Mouse (Mus musculus) ovary, postnatal 36 days (tissue): ENCODE measurements at regions not wholly inside any gene's neighbourhood (a gene's known extent, or its start where the extent isn't known, plus 50 kb on each side); places are given as distances from the start of the nearest gene placed in this dataset.

Experiments
- DNase-seq: peaks from one replicate; pipeline ENCODE4 v3.0.0; 2022; ENCODE audit warnings: low spot score, mixed read lengths

DNA sequence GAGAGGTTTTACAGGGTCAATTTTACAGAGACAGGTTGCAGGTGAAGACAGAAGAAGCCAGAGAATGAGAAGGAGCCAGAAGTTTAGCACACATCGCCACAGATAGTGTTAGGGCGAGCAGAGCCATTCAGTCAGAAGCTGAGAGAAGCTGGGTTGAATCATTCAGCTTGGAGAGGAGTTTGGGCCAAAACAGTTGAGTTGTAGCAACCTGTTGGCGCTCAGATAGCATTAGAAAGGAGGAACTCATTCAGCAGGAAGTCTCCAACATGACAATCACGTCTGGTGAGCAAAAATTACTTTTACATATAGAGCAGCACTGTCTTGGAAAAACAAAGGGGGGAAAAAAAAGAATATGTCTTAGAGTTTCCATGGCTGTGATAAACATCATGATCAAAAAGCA lies 53.2 kb downstream of the Fam43a start:
- no peak for DNase-seq

DNA sequence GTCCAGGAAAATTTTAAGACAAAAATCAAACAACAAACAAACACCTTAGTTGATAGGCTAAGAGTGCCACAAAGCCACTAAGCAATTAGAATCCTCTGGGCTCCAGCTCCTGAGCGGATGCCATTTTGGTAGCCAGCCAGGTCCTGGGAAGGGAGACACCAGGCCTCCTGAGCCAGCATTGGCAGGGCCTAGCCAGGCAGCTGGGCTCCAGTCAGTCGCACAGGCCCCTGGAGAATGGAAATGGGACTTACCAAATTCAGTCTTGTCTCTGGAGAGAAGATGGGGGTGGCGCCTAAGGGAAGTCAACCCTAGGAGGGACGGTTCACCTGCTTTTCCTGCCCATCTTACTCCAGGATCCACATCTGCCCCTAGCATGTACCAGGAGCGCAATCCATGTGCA lies 54.3 kb downstream of the Fam43a start:
- peak; percentile 40 for DNase-seq

DNA sequence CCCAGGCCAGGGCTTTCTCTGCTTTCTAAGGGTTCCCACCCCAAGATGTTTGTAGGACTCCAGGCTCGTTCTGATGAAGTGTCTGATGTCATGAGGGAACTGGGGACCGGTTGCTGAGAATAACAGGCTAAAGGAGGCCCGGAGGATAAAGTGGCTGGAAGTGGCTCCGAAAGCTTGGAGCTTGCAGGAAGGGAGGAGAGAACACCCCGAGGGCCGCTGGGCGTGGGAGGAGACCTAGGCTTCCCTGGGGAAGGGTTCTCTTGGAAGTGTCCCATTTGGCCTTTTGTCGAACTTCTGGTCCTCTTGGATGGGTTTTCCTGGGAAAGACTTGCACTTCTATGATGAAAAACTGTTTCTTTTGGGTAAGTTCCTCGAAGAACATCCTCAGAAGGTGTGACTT lies 54.7 kb downstream of the Fam43a start:
- DNase-seq = no peak

DNA sequence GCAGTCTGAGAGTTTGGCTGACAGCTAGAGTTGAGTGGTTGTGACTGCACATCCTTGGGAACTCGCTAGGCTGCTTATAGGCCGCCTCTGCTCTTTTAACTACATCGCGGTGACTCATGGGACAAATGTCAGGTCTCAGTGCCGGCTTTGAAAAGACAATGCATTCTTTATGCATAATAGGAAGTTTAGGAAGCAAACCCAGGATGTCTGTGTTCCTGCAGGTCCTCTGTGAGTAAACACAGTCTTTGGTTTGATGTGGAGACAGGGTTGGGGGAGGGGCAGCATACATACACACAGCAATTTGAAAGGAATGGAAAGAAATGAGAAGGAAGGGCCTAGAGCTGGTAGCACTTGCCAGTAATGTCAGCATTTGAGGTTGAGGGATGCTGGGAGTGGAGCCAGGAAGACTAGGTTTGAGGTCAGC lies 56.3 kb downstream of the Fam43a start:
- no peak for DNase-seq

DNA sequence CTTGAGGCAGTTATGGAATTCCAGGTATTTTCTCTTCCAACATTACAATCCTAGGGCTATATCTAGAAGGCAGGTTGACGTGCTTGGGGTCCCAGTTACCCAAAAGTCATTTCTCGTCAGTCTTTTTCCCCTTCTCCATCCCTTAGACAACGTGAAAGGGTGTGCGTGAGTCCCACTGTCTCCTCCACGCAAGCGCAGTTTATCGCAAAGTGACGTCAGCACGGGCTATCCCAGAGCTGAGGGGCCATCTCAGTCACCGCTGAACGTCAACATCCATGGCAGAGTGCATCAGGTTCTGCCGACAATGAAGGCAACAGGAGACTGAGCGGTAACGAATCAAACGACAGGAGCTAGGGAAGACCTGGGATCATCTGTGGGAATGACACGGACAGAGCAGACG lies 57.4 kb downstream of the Fam43a start:
- DNase-seq = no peak

DNA sequence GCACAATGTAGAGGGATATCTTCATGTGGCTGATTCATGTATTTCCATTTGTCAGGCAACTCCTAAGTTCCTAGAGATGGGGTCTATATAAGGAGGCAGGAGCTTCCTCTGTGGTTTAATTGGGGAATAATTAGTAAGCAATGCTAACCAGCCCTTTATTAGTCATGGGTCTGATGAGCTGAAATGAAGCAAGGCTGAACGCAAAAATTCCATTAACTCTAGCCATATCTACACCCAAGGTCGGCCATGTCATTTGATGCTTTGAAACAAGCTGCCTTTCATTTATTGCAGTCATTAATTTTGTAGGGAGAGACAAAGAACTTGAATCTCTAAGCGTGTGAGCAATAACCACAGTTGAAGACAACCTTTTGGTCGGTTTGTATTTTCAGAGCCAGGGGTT lies 59.4 kb downstream of the Fam43a start:
- no peak for DNase-seq

DNA sequence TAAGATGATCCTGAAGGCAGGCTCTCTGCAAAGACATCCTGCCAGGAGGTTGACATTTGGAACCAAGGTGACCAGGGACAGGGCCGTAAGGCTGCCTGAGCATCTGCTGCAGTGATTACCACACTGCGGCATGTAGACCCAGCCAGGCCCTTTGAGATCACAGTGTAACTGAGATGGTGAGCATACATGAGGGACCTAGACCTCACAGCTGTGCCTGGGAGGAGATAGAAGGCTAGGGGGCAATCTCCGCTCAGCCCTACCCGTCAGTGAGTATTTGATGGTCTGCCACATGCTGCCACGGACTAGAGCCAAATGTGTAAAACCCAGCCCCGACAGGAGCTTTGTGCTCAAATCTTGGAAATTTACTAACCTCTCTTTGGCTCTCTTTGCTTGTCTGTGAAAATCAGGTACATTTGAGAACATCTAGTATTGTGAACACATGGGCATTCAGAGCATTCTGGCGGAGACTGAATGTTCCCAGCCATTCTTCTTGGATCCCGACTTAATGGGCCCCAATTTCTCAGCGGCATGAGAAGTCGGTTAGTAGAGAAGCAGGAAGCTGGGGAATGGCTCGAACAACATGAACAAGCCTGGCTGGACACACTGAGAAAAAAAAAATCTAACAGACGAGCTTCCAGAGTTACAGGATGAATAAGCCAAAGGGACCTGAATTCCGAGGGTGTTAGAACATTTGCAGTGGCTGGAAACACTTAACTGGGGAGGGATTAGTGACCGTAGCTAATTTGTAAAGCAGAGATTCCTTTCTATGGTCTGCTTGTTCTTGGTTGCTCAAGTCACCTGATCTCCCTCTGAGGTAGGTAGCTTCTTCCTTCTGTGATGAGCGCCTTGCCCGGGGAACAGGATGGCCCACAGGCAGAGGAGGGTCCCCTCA lies 61.8 kb downstream of the Fam43a start:
- no peak for DNase-seq

DNA sequence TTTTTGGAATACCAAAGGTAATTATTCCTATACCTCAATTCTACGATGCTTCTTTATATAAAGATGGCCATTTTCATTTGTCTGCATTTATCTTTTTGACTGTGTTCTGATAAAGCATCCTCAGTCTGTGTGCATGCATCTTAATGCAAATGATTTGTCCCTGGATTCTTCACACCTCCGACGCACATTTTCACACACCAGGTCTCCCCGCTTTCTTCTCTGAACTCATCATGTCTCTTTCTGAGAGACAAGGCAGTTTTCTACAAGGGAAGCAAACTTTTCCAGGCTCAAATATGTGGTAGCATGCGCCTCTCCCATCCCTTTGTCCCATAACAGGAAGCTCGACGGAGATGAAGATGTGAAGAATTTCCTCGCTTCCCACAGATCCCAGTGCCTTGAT lies 63.5 kb downstream of the Fam43a start:
- DNase-seq = no peak

DNA sequence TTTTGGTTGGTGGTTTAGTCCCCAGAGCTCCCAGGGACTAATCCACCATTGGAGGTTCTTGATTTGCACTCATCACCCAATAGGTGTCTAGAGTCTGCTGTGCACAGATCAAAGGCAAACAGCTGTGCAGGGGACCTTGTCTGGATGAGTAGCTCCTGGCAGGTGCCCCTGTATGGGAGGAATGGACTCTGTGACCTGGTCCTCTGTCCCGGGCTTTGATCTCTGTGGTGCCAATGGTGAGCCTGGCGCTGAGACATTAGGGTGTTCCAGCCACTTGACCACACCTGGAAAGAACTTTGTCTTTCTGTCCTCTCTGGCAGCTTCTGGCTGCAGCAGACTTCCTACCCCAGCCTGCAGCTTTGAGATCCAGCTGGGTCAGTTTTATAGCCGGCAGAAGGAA lies 64.4 kb downstream of the Fam43a start:
- DNase-seq = no peak

DNA sequence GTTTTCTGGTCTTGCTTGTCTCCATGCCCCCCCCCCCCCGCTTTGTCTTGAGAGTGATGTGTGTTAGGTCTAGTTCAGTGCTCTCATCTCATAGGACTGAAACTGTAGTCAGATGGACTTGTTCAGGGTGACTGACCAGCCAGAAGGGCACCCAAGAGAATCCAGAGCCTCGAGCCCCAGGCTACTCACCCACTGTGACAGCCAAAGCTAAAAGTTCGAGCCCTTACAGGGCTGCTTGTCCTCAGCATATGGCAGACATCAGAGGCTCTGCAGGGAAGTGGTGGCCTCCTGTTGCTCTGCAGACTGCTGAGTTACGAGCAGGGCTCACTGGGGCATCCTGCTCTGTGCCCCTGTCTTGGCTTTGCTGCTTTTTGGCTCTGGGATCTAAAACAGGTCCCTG lies 64.9 kb downstream of the Fam43a start:
- no peak for DNase-seq

DNA sequence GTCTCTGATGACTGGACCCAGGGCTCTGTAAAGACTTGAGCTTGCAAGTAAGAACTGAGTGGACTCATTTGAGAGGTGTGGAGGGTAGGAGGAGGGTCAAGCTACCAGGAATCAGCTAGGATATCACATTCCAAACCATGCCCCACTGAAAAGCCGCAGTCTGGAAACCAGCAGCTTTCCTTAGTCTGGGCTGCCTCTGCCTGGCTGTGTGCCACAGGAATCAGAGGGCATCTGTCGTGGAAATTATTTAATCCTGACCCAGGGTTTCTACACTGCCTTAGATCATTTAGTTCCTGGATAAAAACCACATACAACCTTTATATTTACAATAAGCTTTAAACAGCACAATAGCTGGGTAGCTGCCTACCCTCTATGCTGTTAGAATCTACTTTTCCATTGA lies 66.4 kb downstream of the Fam43a start:
- DNase-seq = no peak

DNA sequence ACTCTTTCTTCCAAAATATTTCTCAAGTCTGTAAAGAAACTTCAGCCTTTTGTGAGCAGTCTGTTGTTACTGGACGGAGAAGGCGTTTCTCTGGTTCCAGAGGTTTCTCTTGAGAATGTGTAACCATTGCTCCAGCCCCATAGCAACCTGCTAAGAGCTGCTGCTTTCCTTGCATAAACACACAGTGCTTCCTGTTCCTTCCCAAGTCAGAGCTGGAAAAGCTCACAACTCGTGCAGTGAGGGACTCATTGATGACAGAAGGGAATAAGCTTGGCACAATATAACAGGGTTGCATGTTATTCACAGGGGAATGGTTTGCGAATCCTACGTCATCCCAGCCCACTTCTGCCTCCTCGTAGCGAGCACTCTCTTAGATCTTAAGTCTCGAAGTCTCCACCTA lies 70.4 kb downstream of the Fam43a start:
- no peak for DNase-seq

DNA sequence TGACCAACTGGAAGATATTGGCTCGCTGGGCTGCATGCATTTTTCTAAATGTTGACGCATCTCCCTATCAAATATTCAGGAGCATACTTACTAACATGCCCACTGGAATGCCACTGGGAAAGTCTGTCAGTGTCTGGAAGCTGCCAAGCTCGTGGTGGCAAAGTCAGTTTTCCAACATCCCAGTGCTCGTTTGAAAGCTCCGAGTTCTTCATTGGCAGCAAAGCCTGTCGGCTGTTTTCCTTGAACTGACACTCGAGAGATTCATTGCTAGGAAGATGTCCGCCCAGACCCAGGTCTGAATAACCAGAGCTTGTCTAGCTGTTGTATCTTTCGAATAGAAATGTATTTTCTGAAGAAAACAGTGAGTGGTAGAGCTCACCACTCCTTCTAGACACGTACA lies 72.1 kb downstream of the Fam43a start:
- no peak for DNase-seq

DNA sequence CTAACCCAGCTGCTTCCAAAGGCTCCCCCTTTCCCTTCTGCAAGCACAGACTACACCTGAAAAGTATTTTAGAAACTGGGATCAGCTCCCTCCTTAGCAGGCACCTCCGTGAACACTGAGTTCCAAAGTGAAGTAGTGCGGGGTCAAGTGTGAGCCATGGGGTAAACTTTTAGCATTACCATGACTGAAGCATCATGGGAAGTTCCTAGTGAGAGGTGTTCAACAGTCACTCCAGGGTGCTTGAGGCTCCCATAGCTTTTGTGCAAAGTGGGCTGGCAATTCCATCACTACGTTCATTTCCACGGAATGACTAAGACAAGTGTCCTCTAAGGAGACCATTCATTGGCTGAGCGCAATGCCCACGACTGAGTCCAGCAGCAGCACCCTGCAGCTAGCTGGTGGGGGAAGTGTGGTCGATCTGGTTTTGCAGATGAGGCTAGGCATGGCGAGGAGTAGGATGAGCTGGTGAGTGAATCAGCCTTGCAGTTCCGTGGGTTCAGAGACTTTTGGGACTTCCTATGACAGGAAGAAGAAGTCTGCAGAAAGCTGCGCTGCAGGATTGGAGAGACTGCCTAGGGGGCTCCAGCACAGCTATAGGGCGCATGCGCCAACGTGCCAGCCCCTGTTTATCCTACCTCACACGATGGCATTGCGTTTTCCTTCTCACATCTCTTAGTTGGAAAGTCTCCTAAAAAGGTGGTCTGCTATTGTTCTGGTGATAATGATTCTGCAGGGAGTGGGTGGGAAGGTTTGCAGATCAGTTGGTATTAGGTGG lies 73.4 kb downstream of the Fam43a start:
- no peak for DNase-seq

DNA sequence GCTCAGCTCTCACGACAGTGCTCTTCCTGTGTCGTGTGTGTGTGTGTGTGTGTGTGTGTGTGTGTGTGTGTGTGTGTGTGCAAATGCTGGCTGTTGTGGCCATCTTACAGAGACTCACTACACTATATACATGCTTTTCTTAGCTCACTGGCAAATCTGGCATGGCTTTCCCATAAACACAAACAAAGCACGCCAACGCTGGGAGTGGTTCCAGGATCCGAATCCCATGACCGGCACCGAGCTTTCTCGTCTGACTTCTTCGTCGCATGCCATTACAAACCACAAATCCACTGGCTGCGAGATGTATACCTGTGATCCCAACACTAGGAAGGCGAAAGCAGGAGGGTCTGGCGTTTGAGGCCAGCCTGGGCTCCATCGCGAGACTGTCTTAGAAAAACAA lies 74.1 kb downstream of the Fam43a start:
- DNase-seq = no peak

DNA sequence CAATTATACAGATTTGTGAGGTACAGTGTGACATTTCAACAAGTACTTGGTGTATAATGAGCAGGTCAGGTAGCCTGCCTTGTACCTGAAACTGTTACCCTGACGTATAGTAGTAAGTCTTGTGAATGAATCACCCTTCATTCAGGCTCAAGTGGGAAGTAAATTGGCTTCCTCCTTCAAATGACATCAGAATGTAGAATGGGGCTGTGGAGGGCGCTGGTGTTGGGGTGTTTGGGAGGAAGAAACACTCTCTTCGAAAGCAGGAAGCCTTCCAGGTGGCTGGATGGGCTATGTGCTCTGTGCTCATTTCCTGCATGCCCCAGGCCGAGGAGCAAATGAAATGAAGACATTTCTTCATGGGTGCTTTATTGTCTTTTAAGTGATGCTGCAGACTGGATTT lies 76.3 kb downstream of the Fam43a start:
- no peak for DNase-seq

DNA sequence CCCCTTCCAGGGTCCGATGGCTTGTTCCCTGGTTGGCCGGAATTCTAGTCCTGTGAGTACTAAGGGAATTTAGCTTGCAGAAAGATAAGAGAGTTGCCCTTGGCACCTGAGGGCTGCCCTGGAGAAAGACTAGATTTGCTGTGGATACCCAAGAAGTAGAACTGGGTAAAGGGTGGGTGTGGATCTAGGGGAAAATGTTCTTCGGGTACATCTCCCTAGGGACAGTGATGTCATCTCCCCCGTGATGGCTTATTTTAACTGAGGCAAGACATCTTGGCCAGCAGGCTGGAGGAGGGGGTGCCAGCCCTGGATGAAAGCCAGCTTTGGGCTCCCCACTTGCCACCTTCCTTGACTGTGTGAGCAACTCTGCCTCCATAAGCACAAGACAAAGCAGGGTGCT lies 77.5 kb downstream of the Fam43a start:
- no peak for DNase-seq

DNA sequence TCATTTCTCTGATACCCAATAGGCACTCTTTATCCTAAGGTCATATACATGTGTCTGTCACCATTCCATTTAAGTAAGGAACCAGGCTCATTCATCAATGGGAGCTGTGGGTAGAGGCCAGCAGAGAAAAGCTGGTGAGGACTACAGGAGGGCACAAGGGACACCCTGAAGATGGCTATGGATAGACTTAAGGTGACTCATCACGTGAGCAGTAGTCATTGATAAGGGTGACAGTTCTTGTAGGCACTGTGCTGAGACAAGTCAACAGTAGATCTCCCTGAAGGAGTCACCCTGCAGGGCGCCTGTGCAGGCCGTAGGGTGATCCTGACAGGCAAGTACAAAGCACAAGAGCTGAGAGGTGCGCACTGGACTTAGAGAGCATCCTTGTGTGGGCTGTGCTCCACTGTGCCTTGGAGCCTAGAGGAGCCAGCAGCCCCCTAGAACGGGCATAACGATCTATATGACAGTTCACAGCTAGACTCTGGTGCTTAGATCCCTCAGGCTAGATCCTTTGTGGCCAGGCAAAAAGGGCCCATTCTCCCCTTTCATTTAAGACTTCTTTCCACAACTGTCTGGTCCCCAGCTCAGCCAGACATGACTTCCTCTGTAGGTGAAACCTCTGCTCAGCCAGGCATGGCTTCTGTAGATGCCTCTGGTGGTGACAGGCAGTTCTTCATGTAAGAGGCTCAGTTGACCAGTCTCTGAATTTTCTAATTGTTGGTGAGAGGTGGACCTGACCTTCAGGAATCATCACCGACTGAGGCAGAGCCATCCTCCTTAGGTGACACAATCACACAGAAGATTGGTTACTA lies 78.6 kb downstream of the Fam43a start:
- no peak for DNase-seq

DNA sequence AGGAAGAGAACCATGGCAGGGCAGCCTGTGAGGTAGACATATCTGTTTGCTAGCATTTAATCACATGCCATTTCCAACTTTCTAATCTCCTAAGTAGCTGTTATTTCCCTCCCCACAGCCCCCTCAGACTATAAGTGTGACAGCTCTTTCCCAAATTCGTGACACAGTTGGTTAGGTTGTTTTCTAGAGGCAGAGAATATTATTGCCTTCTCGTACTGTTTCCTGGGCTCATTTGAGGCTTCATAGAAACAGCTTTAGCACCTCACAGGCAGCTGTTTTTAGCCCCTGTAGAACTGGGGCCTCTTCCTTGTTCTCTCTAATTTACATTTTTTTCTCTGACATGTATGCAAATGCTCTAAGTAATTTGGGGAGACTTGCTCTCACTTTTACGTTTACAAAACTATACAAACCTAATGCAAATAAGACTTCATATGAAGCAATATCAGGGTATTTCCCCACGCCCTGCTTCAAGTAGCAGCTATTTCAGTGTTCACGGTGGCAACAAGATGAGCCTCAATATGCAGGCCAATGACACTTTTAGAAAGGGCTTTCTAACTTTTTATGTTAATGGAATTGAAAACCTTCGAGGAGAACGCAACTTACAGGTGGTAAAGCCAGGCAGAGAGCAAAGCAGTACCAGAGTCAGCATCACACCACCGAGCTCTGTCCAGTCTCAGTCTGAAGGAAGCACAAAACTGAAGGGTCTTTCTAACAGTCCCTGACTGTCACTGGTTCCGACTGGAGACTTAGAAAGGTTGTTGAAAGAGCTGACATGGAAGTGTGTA lies 79.4 kb downstream of the Fam43a start:
- no peak for DNase-seq

DNA sequence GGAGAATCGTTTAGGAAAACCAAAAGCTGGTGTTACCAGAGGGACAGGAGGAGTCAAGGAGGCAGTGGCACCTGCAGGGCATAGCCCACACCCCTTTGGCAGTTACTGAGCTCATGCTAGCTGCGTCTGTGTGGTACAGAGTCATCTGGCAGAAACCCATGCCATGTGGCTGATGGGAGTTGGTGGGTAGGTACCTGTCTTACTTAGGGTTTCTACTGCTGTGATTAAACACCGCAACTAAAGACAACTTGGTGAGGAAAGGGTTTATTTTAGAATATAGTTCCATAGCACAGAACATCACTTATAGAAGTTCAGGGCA lies 79.9 kb downstream of the Fam43a start:
- DNase-seq = no peak

DNA sequence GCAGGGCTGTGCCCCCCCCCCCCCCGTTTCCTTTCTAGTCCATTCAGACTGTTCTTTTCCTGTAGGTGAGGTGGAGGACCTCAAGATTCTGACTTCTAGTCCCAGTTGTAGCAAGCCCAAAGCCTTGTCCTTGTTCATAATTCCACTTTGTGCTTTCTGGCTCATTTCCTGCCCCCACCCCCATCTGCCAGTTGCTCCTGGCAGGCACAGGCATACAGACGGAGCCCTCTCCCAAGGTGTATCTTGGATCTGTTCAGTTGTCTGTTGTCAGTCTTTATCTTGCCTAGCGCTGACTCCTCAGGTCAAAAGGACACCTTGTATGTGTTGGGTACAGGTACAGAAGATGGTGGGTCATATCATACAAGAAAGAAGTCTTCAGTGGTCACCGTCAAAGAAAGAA lies 81.9 kb downstream of the Fam43a start:
- DNase-seq = no peak

DNA sequence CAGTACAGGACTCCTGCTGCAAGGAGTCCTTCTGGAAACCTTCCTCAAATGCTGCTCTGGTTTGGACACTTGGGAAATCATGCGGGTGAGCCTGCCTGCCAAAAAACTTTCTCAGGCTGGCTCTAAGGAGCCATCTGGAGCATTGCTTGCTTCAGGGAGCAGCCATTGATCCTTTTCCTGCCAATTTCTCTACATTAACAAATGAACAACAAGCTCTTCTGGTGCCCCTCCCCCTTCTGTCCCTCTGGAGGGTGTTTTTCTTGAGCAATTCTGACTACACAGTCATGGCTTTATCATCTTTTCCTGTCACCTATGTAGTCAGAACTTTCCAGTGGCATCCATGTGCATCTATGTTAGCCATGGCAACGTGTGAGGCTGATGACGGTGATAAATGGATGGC lies 84.5 kb downstream of the Fam43a start:
- no peak for DNase-seq
